Mouse (Mus musculus): Measurements from ENCODE around the gene Mrpl37. TPM values are rescaled to one million over a fixed set of nuclear protein-coding genes. Genes with fewer than 3 reads are reported as not detected.
"Not testable (repeated sequence)": the region's sequence is repeated elsewhere in the genome, so short reads cannot be mapped to it uniquely, and the experiment has no call there.

The Mrpl37 gene
- 91.3 and 95.5 TPM in 2 replicates for polyA plus RNA-seq (2014; fragmentation: Nextera tagmentation; extraction: Ambion mirVana)

DNA sequence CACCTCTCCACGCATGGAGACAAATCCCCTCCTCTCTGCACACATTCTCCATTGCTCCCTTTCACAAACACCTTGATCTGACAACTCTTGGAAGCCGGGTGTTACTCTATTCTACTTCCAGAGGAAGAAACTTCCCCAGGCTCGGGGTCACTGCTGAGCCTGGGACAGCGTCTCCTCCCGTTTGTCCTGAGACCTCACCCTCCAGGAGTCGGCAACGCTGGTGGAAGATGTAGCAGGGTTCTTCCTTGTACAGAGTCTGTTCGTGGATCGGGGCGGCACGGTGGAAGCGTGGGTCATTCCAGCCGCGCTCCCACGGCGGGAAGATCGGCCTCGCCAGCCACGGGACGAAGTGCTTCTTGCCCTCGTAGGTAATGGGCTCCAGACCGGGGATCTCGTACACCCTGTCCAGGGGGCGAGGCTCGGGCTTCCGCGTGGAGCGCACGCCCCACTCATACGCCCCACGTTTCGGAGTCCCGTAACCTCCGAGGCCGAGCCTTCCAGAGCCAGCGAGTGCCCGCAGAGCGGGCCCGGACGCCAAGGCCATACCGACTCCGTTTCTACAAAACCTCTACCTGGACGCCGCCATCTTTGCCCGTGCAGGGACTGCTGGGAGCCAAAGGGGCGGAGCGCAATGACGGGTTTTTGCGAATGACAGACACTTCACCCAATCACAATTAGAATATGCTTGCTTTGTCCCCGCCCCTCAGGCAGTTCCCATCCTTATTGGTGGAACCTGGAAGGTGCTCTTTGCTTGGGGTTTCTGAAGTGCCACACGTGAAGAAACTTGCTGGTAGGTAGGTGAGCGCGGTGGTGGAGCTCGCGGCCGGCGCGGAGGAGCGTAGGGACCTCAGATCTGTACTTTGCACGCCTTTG is at the start of gene Mrpl37, which contains the start of gene Cyb5rl:
Gene Mrpl37, minus strand, starts transcription at position 617 of the 873 bp plus-strand sequence.
Gene Cyb5rl, plus strand, starts transcription at position 737 of the 873 bp plus-strand sequence.
- H3K4me2 ChIP-seq (ENCODE audit: low read depth, low read length) = peak within 1 kb of the TSS; percentile 99
- peak; percentile 99 for ATAC-seq (ENCODE audit: low read depth)
- DNase-seq (ENCODE audit: low spot score) = peak; percentile 97
- 0 out of 2 replicates have a peak, but pooled peaks cover 10% of the 10 kb centered on the region for H3K4me1 ChIP-seq (ENCODE audit: control insufficient read depth, insufficient read depth, low read length)
- peak within 1 kb of the TSS; percentile 52; the same call in 1 of the 2 replicates for H3K27ac ChIP-seq (replicated peaks; ENCODE audit: low read depth, low read length)
- WGBS = 1% methylated on average over 49 of the region's 60 CpGs
- peaks cover 30% of the 10 kb centered on the region for H3K36me3 ChIP-seq (ENCODE audit: control insufficient read depth, insufficient read depth, low read length)
- H3K9me3 ChIP-seq (ENCODE audit: control insufficient read depth, low read length) = no peaks in the 10 kb centered on the region
- peak within 1 kb of the TSS; percentile 90 for H3K9ac ChIP-seq (ENCODE audit: low read depth, low read length)
- peak within 1 kb of the TSS; percentile 93 for H3K4me3 ChIP-seq (ENCODE audit: low read depth, low read length)
- H3K27me3 ChIP-seq (replicated peaks; ENCODE audit: control insufficient read depth, insufficient read depth, low read length) = no peaks in the 10 kb centered on the region

- Histone ChIP-seq H3K9ac (ENCODE audit: low read depth, low read length) (no peak overlapping the region), H3K9me3 (ENCODE audit: control insufficient read depth, low read length) (no peaks in the 10 kb centered on the region), H3K27me3 (replicated peaks; ENCODE audit: control insufficient read depth, insufficient read depth, low read length) (no peaks in the 10 kb centered on the region), H3K36me3 (ENCODE audit: control insufficient read depth, insufficient read depth, low read length) (no peaks in the 10 kb centered on the region), H3K4me2 (ENCODE audit: low read depth, low read length) (no peak overlapping the region), H3K4me1 (ENCODE audit: control insufficient read depth, insufficient read depth, low read length) (no peaks in the 10 kb centered on the region), H3K27ac (replicated peaks; ENCODE audit: low read depth, low read length) (no peak overlapping the region), H3K4me3 (ENCODE audit: low read depth, low read length) (no peak overlapping the region)
- DNase-seq (ENCODE audit: low spot score) = no peak
- no peak for ATAC-seq (ENCODE audit: low read depth)
- WGBS = 42% methylated on average over 8 of the region's 8 CpGs
Measured at GRCm38 (mm10) chr4:107114278-107114677, 47.6 kb upstream of the Mrpl37 start.

GRCm38 (mm10) chr4:107109181-107109580 is 42.5 kb upstream of the Mrpl37 start:
- not testable (repeated sequence) for H3K4me3 ChIP-seq (ENCODE audit: low read depth, low read length); H3K9ac ChIP-seq (ENCODE audit: low read depth, low read length); H3K36me3 ChIP-seq (ENCODE audit: control insufficient read depth, insufficient read depth, low read length); H3K27ac ChIP-seq (replicated peaks; ENCODE audit: low read depth, low read length); H3K9me3 ChIP-seq (ENCODE audit: control insufficient read depth, low read length); H3K4me2 ChIP-seq (ENCODE audit: low read depth, low read length); H3K4me1 ChIP-seq (ENCODE audit: control insufficient read depth, insufficient read depth, low read length); DNase-seq (ENCODE audit: low spot score); ATAC-seq (ENCODE audit: low read depth); H3K27me3 ChIP-seq (replicated peaks; ENCODE audit: control insufficient read depth, insufficient read depth, low read length)
- 93% methylated on average over 6 of the region's 6 CpGs for WGBS

GRCm38 (mm10) chr4:107108291-107108731 is 41.6 kb upstream of the Mrpl37 start:
- H3K27ac ChIP-seq (replicated peaks; ENCODE audit: low read depth, low read length) = no peak overlapping the region
- no peak overlapping the region for H3K4me2 ChIP-seq (ENCODE audit: low read depth, low read length)
- H3K9me3 ChIP-seq (ENCODE audit: control insufficient read depth, low read length) = no peaks in the 10 kb centered on the region
- H3K4me1 ChIP-seq (ENCODE audit: control insufficient read depth, insufficient read depth, low read length) = no peaks in the 10 kb centered on the region
- DNase-seq (ENCODE audit: low spot score) (peak; percentile 44), ATAC-seq (ENCODE audit: low read depth) (no peak; the same call in 1 of the 2 replicates)
- no peak overlapping the region; the same call in 1 of the 2 replicates for H3K9ac ChIP-seq (ENCODE audit: low read depth, low read length)
- H3K4me3 ChIP-seq (ENCODE audit: low read depth, low read length) = no peak overlapping the region
- 27% methylated on average over 6 of the region's 13 CpGs for WGBS
- no peaks in the 10 kb centered on the region for H3K27me3 ChIP-seq (replicated peaks; ENCODE audit: control insufficient read depth, insufficient read depth, low read length)
- no peaks in the 10 kb centered on the region for H3K36me3 ChIP-seq (ENCODE audit: control insufficient read depth, insufficient read depth, low read length)

DNA sequence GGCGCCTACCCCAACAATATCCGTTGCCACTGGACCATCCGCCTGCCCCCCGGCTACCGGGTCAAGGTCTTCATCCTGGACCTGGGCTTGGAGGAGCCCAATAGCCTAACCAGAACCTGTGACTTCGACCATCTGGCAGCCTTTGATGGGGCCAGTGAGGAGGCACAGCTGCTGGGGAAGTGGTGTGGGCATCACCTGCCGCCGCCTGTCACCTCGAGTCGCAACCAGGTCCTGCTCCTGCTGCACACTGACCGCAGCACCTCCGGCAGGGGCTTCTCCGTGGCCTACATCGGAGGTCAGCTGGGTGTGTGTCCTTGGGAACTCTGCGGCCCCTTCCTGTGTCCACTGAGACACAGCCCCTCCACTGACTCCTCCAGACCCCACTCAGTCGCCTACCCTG is 40.1 kb upstream of the Mrpl37 start:
- Histone ChIP-seq H3K36me3 (ENCODE audit: control insufficient read depth, insufficient read depth, low read length) (no peaks in the 10 kb centered on the region), H3K9ac (ENCODE audit: low read depth, low read length) (no peak overlapping the region), H3K9me3 (ENCODE audit: control insufficient read depth, low read length) (no peaks in the 10 kb centered on the region), H3K27ac (replicated peaks; ENCODE audit: low read depth, low read length) (no peak overlapping the region), H3K27me3 (replicated peaks; ENCODE audit: control insufficient read depth, insufficient read depth, low read length) (no peaks in the 10 kb centered on the region), H3K4me3 (ENCODE audit: low read depth, low read length) (no peak overlapping the region), H3K4me1 (ENCODE audit: control insufficient read depth, insufficient read depth, low read length) (no peaks in the 10 kb centered on the region), H3K4me2 (ENCODE audit: low read depth, low read length) (no peak overlapping the region)
- WGBS = 81% methylated on average over 16 of the region's 16 CpGs
- DNase-seq (ENCODE audit: low spot score) (no peak), ATAC-seq (ENCODE audit: low read depth) (no peak)

DNA sequence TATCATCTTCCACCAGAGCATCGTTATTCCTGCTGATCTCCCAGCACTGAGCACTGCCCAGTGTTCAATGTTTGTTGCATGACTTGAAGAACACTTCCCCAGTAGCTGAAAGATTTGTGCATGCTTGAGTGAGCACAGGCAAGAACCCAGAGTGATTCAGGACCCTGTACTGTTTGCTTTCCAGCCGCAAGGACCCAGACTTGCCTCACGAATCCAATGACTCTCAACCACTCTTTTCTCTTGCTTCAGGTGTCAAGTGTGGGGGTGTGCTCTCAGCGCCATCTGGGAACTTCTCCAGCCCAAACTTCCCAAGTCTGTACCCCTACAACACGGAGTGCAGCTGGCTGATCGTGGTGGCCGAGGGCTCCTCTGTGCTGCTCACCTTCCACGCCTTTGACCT is 35.6 kb upstream of the Mrpl37 start:
- no peak for ATAC-seq (ENCODE audit: low read depth)
- Histone ChIP-seq H3K4me1 (ENCODE audit: control insufficient read depth, insufficient read depth, low read length) (no peaks in the 10 kb centered on the region), H3K27me3 (replicated peaks; ENCODE audit: control insufficient read depth, insufficient read depth, low read length) (no peaks in the 10 kb centered on the region), H3K9ac (ENCODE audit: low read depth, low read length) (no peak overlapping the region), H3K36me3 (ENCODE audit: control insufficient read depth, insufficient read depth, low read length) (no peaks in the 10 kb centered on the region), H3K9me3 (ENCODE audit: control insufficient read depth, low read length) (no peaks in the 10 kb centered on the region), H3K4me3 (ENCODE audit: low read depth, low read length) (no peak overlapping the region), H3K4me2 (ENCODE audit: low read depth, low read length) (no peak overlapping the region), H3K27ac (replicated peaks; ENCODE audit: low read depth, low read length) (no peak overlapping the region)
- WGBS = 63% methylated on average over 8 of the region's 8 CpGs
- DNase-seq (ENCODE audit: low spot score) = no peak

DNA sequence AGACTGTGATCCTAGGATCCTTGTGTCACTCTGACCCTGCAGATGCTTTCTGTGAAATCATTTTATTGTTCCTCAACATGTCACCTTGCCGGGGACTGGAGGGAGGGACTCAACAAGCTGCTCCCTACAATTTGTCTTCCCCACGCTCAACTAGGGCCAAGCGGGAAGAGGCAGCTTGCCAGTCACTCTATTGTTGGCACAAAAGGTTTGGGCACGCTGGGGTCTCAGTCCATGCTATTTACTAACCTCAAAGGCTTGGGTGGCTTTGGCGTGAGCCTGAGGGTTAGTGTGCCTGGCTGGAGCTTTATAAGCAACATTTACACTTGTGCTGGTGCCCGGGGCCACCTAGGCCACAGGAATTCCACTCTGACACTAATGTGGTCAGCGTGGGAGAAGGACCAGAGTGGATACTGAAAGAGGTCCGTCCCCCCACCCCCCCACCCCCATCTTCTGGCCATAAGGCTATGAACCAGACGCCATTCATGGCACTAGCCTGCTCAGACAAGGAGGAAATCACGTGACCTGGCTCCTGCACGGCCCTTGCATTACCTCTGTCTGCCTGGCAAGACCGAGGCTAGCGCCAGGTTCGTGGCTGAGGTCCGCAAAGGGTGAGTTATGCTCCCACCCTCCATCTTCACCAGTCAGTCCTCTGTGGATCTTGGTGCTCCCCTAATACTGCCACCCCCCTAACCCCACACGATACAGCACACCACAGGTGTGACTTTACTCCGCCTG is 32.3 kb upstream of the Mrpl37 start:
- 70% methylated on average over 14 of the region's 17 CpGs for WGBS
- Histone ChIP-seq H3K4me2 (ENCODE audit: low read depth, low read length) (no peak overlapping the region), H3K9ac (ENCODE audit: low read depth, low read length) (no peak overlapping the region), H3K27ac (replicated peaks; ENCODE audit: low read depth, low read length) (no peak overlapping the region), H3K4me1 (ENCODE audit: control insufficient read depth, insufficient read depth, low read length) (peaks cover 2% of the 10 kb centered on the region; the same call in 1 of the 2 replicates), H3K4me3 (ENCODE audit: low read depth, low read length) (no peak overlapping the region), H3K27me3 (replicated peaks; ENCODE audit: control insufficient read depth, insufficient read depth, low read length) (no peaks in the 10 kb centered on the region), H3K36me3 (ENCODE audit: control insufficient read depth, insufficient read depth, low read length) (no peaks in the 10 kb centered on the region), H3K9me3 (ENCODE audit: control insufficient read depth, low read length) (no peaks in the 10 kb centered on the region)
- no peak for DNase-seq (ENCODE audit: low spot score)
- no peak for ATAC-seq (ENCODE audit: low read depth)

DNA sequence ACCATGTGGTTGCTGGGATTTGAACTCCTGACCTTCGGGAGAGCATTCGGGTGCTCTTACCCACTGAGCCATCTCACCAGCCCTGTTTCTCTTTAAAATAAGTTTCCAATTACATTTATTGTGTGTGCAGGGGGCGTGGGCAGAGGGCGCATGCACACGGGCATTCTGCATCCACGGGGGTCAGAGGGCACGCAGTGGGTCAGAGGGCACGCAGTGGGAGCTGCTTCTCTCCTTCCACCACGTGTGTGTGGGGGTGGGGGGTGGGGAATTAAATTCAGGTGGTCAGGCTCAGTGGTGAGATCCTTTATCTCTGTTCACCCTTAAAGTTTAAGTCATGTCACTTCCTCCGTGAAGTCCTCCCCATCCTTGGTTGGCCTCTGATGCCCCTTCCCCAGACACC is 31.7 kb upstream of the Mrpl37 start:
- ATAC-seq (ENCODE audit: low read depth) (no peak), DNase-seq (ENCODE audit: low spot score) (no peak)

More for the DNA sequence above, 31.7 kb upstream of the Mrpl37 start:
- Histone ChIP-seq H3K4me1 (ENCODE audit: control insufficient read depth, insufficient read depth, low read length) (peaks cover 2% of the 10 kb centered on the region; the same call in 1 of the 2 replicates), H3K27ac (replicated peaks; ENCODE audit: low read depth, low read length) (no peak overlapping the region), H3K4me2 (ENCODE audit: low read depth, low read length) (no peak overlapping the region), H3K36me3 (ENCODE audit: control insufficient read depth, insufficient read depth, low read length) (no peaks in the 10 kb centered on the region), H3K27me3 (replicated peaks; ENCODE audit: control insufficient read depth, insufficient read depth, low read length) (no peaks in the 10 kb centered on the region), H3K4me3 (ENCODE audit: low read depth, low read length) (no peak overlapping the region), H3K9ac (ENCODE audit: low read depth, low read length) (no peak overlapping the region), H3K9me3 (ENCODE audit: control insufficient read depth, low read length) (no peaks in the 10 kb centered on the region)
- WGBS = 54% methylated on average over 9 of the region's 10 CpGs

Data from embryonic facial prominence, embryonic 14.5 days (tissue).